Mouse (Mus musculus) gastrocnemius, postnatal 10 days (tissue): Measurements from ENCODE around the gene Hsd17b14. TPM values are rescaled to one million over a fixed set of nuclear protein-coding genes. Genes with fewer than 3 reads are reported as not detected.

Experiments
- DNase-seq: peaks from one replicate; pipeline ENCODE4 v3.0.0; 2021; ENCODE audit warnings: mixed read lengths
- total RNA-seq, 2 experiments: library from RNA; stranded (reverse); gene quantifications; 2 replicates each; pipeline ENCODE4 v1.2.3; 2021

Hsd17b14 gene
- total RNA-seq, 2 experiments from 2014 or later = 0.19 TPM; not detected in 1

DNA sequence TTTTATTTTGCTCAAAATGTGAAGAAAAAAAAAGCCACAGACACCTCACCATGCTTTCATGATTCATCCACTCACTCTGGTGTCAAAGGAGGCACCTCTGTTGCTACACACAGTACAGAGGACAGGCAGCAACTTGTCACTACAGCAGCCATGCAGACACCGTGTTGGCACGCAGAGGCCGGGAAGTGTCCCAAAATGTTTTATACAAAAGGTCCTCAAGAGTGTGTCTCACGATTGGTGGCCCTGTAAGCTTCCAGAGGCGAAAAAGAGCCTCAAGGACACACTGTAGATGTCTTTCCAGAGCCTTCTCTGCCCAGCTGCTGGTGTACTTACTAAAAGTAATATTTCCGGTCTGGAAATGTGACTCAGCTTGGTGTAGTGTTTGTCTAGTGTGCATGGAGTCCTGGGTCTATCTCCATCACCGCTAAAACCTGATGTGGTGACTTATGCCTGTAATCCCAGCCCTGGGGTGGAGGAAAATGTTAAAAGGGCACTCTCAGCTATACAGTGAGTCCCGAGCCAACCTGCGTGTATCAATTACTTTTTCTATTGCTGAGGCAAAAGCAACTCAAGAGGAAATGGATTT is 51.1 kb downstream of the Hsd17b14 start:
- no peak for DNase-seq

DNA sequence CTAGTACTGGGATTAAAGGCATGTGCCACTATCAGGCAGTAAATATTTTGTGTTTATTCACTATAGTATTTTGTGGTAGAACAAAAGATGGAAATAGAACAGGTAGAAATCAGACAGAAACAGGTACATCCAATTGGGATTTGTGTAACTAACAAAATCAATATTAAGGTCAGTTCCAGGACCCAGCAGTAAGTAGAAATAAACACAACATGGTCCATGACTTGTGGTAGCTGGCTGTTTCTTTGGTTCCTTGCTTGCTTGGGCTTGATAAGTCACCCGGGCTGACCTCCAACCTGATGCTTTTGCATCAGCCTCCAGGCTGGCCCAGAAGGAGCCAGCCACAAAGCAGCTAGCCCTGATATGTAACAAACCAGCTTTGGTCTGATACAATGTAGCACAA is 54.8 kb downstream of the Hsd17b14 start:
- DNase-seq = no peak

DNA sequence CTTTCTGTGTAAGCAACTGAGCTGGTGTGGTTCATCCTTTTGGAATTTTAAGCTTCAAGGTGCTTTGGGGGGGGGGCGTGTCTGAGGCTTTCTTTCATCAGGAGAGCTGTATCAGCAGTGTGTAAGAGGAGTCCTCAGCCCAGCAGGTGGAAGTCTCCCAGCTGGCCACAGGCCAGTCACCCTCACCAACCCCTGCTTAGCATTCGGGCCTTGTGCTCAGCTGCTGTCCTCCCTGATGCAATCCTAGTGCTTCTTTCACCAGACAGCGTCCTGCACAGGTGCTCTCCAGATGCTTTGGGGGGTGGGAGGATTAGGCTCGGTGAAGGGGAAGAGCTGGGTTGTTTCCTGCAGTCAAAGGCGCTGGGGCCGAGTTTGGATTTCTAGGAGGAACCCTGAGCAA is 61.6 kb downstream of the Hsd17b14 start:
- DNase-seq = peak; percentile 49

DNA sequence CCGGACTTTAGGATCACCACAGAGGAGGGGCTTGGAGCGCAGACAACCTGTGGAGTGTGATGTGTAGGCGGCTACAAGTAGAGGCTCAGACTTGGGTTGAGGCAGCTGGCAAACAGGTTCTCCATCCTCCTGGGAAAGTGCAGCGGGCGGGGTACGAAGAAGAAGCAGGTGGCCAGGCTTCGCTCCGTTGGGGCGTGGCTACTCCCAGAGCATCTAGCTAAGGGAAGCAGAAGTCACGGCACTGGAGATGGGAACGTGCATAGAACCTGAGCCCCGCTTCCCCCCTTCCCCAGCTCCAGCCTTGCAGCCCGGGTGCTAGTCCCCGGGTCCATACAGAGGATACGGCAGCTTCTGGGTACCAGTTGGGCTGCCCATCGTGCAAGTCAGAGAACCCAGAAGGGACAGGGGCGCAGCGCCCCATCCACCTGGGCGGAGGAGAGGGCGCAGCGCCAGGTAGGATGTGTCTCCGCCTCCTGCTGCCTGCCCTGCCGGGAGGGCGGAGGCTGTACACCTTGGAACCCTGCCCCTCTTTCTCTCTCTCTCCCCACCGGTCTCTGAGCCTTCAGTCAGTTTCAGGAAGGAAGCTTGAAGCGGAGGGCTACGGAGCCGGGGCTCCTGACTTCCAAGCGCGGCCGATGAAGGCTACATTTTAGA is 62.5 kb downstream of the Hsd17b14 start, which contains the start of gene Fut1:
TSS of gene Fut1 (plus strand) at position 248 of the 654 bp plus-strand sequence.
- DNase-seq = no peak

Other genes with a start within 250 kb of the Hsd17b14 start
- gene Trpm4, start 221.1 kb upstream of the Hsd17b14 start, total RNA-seq = 10 to 100 TPM; 25.5 to 35.2 TPM
- gene Hrc, start 219.6 kb upstream of the Hsd17b14 start, total RNA-seq = 100 to 1,000 TPM; 579 to 609 TPM
- under 1 TPM; 0.89 to 0.97 TPM for gene Ppfia3, start 187.9 kb upstream of the Hsd17b14 start, total RNA-seq
- 1 to 10 TPM; 1.9 to 2.0 TPM for gene Lin7b, start 184.3 kb upstream of the Hsd17b14 start, total RNA-seq
- gene Snrnp70, start 159.2 kb upstream of the Hsd17b14 start, total RNA-seq = 100 to 1,000 TPM; 123 to 156 TPM
- 10 to 100 TPM; 25.4 to 29.6 TPM for gene Kcna7, start 149.2 kb upstream of the Hsd17b14 start, total RNA-seq
- gene Ntf5, start 141.2 kb upstream of the Hsd17b14 start, total RNA-seq = 1 to 10 TPM; 1.4 to 1.8 TPM
- not detected for gene Lhb, start 134.1 kb upstream of the Hsd17b14 start, total RNA-seq
- 100 to 1,000 TPM; 142 to 150 TPM for gene Gys1, start 120.0 kb upstream of the Hsd17b14 start, total RNA-seq
- gene Ruvbl2, start 116.8 kb upstream of the Hsd17b14 start, total RNA-seq = 10 to 100 TPM; 29.4 to 36.9 TPM
- 100 to 1,000 TPM; 173 to 194 TPM for gene Ftl1, start 95.0 kb upstream of the Hsd17b14 start, total RNA-seq
- gene Bax, start 88.0 kb upstream of the Hsd17b14 start, total RNA-seq = 10 to 100 TPM; 29.4 to 29.6 TPM
- gene Tulp2, start 73.0 kb upstream of the Hsd17b14 start, total RNA-seq = not detected
- 1 to 10 TPM; 3.8 to 6.4 TPM for gene Gm45808, start 68.1 kb upstream of the Hsd17b14 start, total RNA-seq
- 1 to 10 TPM; 8.8 to 9.5 TPM for gene Dhdh, start 66.1 kb upstream of the Hsd17b14 start, total RNA-seq
- 100 to 1,000 TPM; 121 to 137 TPM for gene Nucb1, start 44.5 kb upstream of the Hsd17b14 start, total RNA-seq
- 10 to 100 TPM; 16.3 to 16.9 TPM for gene Ppp1r15a, start 28.6 kb upstream of the Hsd17b14 start, total RNA-seq
- 10 to 100 TPM; 14.8 to 16.3 TPM for gene Plekha4, start 28.6 kb upstream of the Hsd17b14 start, total RNA-seq
- 10 to 100 TPM; 24.0 to 25.2 TPM for gene Bcat2, start 15.3 kb downstream of the Hsd17b14 start, total RNA-seq
- gene Fgf21, start 60.6 kb downstream of the Hsd17b14 start, total RNA-seq = not detected
- not detected for gene Fut1, start 62.4 kb downstream of the Hsd17b14 start, total RNA-seq
- under 1 TPM in 1 of 2 experiments, not detected in 1; 0.38 TPM for gene Izumo1, start 66.9 kb downstream of the Hsd17b14 start, total RNA-seq
- gene Rasip1, start 72.6 kb downstream of the Hsd17b14 start, total RNA-seq = 10 to 100 TPM; 17.2 to 19.7 TPM
- 100 to 1,000 TPM; 105 to 131 TPM for gene Mamstr, start 85.1 kb downstream of the Hsd17b14 start, total RNA-seq
- under 1 TPM in 1 of 2 experiments, not detected in 1; 0.11 TPM for gene Fut2, start 111.5 kb downstream of the Hsd17b14 start, total RNA-seq
- gene Ntn5, start 129.1 kb downstream of the Hsd17b14 start, total RNA-seq = under 1 TPM; 0.75 to 0.77 TPM
- under 1 TPM in 1 of 2 experiments, not detected in 1; 0.21 TPM for gene Sec1, start 139.5 kb downstream of the Hsd17b14 start, total RNA-seq
- gene Car11, start 144.9 kb downstream of the Hsd17b14 start, total RNA-seq = 1 to 10 TPM; 3.4 to 3.9 TPM
- 10 to 100 TPM; 35.9 to 37.9 TPM for gene Dbp, start 150.2 kb downstream of the Hsd17b14 start, total RNA-seq
- 100 to 1,000 TPM; 793 to 822 TPM for gene Rpl18, start 160.6 kb downstream of the Hsd17b14 start, total RNA-seq
- gene Sphk2, start 163.1 kb downstream of the Hsd17b14 start, total RNA-seq = 10 to 100 TPM; 11.8 to 13.8 TPM
- gene Fam83e, start 166.3 kb downstream of the Hsd17b14 start, total RNA-seq = under 1 TPM; 0.12 to 0.45 TPM
- gene Spaca4, start 170.9 kb downstream of the Hsd17b14 start, total RNA-seq = not detected
- under 1 TPM; 0.52 to 0.80 TPM for gene Lmtk3, start 228.8 kb downstream of the Hsd17b14 start, total RNA-seq
- gene Sult2b1, start 229.8 kb downstream of the Hsd17b14 start, total RNA-seq = not detected